ENCODE assay signal across 14 mouse cellular contexts in genomic region chr7:37874382-37874781, GRCm38 (mm10).
DNase-seq lines count a peak whose midpoint lies in the region; TF ChIP-seq lines count a peak whose summit lies in the region.
"Had no signal": no experiment of that assay in that cellular context is flagged by ENCODE, and none has a peak within 500 bp of the region (broad histone marks: within the 10 kb centered on the region; RNA-seq: fewer than 3 reads in every experiment).

No protein-coding gene starts in this region.

- 76% methylated on average over 12 of the region's 12 CpGs for WGBS in midbrain, embryonic 10.5 days

- no peaks in the 10 kb centered on the region for H3K27me3 ChIP-seq in midbrain, embryonic 10.5 days (ENCODE audit: low read depth, poor library complexity, severe bottlenecking)
- H3K27me3 ChIP-seq: embryonic facial prominence, embryonic 15.5 days; liver, embryonic 15.5 days had no signal

- intact Hi-C loops in left cerebral cortex, adult 2 months (cut with DNase I) = no loop called here
- intact Hi-C loops in left cerebral cortex, postnatal 10 days (cut with DNase I) = no loop called here

- H3K9me3 ChIP-seq in midbrain, embryonic 10.5 days (replicated peaks) = no peaks in the 10 kb centered on the region
- H3K9me3 ChIP-seq: embryonic facial prominence, embryonic 15.5 days; liver, embryonic 15.5 days; midbrain, embryonic 12.5 days had no signal

- no peak for TF ChIP-seq CTCF in left cerebral cortex, adult 2 months (IDR thresholded peaks at IDR 0.05)

- no peak overlapping the region for H3K4me3 ChIP-seq in left cerebral cortex, adult 2 months
- H3K4me3 ChIP-seq in midbrain, embryonic 10.5 days = no peak overlapping the region
- H3K4me3 ChIP-seq: embryonic facial prominence, embryonic 15.5 days; liver, embryonic 15.5 days; midbrain, embryonic 12.5 days had no signal

- peaks cover 6% of the 10 kb centered on the region; the same call in 1 of the 2 replicates for H3K4me1 ChIP-seq in midbrain, embryonic 10.5 days
- H3K4me1 ChIP-seq: liver, embryonic 15.5 days had no signal

- no peaks in the 10 kb centered on the region for H3K36me3 ChIP-seq in midbrain, embryonic 10.5 days
- H3K36me3 ChIP-seq: embryonic facial prominence, embryonic 15.5 days; liver, embryonic 15.5 days; midbrain, embryonic 12.5 days had no signal

- H3K27ac ChIP-seq in left cerebral cortex, adult 2 months = no peak overlapping the region
- no peak overlapping the region for H3K27ac ChIP-seq in midbrain, embryonic 10.5 days (replicated peaks)
- H3K27ac ChIP-seq: embryonic facial prominence, embryonic 15.5 days; kidney, postnatal 0 days; liver, embryonic 15.5 days; midbrain, embryonic 12.5 days had no signal

- DNase-seq in cerebellum, postnatal 10 days = peak; percentile 55 to 81
- no peak for DNase-seq in cerebellum, postnatal 36 days
- peak; percentile 15 to 21 for DNase-seq in left cerebral cortex, adult 2 months (ENCODE audit: extremely low spot score in 1 of 2, low spot score in 2 of 2)
- no peak for DNase-seq in left cerebral cortex, adult 11 months (ENCODE audit: low spot score)
- DNase-seq in left cerebral cortex, postnatal 10 days (ENCODE audit: extremely low spot score in 1 of 2, low spot score in 2 of 2) = peak; percentile 48 to 49
- peak; percentile 49 for DNase-seq in right cerebral cortex, postnatal 4 days
- DNase-seq in midbrain, embryonic 10.5 days (ENCODE audit: low spot score) = no peak
- no peak for DNase-seq in liver
- DNase-seq: heart, postnatal 4 days; thymus, postnatal 4 days had no signal

Comparison
In these comparisons a context has a peak if more than half of its experiments do, and no peak if none do; other contexts are left out.
1. DNase-seq: peak in cerebellum, postnatal 10 days (2 of 2), left cerebral cortex, adult 2 months (2 of 2), left cerebral cortex, postnatal 10 days (2 of 2) and right cerebral cortex, postnatal 4 days (single experiment); none in cerebellum, postnatal 36 days (0 of 2), left cerebral cortex, adult 11 months (single experiment), midbrain, embryonic 10.5 days (single experiment) and liver (single experiment).